Mouse (Mus musculus) myocyte (in vitro differentiated cells): ENCODE results near the gene Itga10. TPM values are rescaled to one million over a fixed set of nuclear protein-coding genes. Genes with fewer than 3 reads are reported as not detected.

Experiments used
- H3K27me3 ChIP-seq: one replicate; pipeline ENCODE4 v1.6.1; 2011; ENCODE audit not compliant: control insufficient read depth, insufficient read depth, insufficient read length
- H3K36me3 ChIP-seq: one replicate; pipeline ENCODE4 v1.6.1; 2011; ENCODE audit not compliant: control insufficient read depth, insufficient read depth
- H3K4me2 ChIP-seq: one replicate; pipeline ENCODE4 v1.6.1; 2011; ENCODE audit warnings: low read depth, control low read depth
- H3K4me3 ChIP-seq: one replicate; pipeline ENCODE4 v1.5.1; 2011; ENCODE audit warnings: mild to moderate bottlenecking, control low read depth, moderate library complexity
- H3K79me2 ChIP-seq: one replicate; pipeline ENCODE4 v1.6.1; 2011; ENCODE audit not compliant: control insufficient read depth, insufficient read depth
- H3ac ChIP-seq: one replicate; pipeline ENCODE4 v1.6.1; 2011; ENCODE audit not compliant: control insufficient read depth, insufficient read length
- CEBPB ChIP-seq: IDR thresholded peaks from 2 replicates; pipeline ENCODE4 v1.6.1; 2011; ENCODE audit warnings: mild to moderate bottlenecking, moderate library complexity; ENCODE audit not compliant: poor library complexity, insufficient read depth, severe bottlenecking
- E2F4 ChIP-seq: IDR thresholded peaks from one replicate; pipeline ENCODE4 v1.6.1; 2011; ENCODE audit warnings: mild to moderate bottlenecking, control low read depth, moderate library complexity; ENCODE audit not compliant: insufficient read depth
- MAX ChIP-seq: IDR thresholded peaks from one replicate; pipeline ENCODE4 v1.6.1; 2011; ENCODE audit warnings: low read depth, mild to moderate bottlenecking, control low read depth
- MYOD1 ChIP-seq, 3 experiments: IDR thresholded peaks; one replicate each; pipeline ENCODE4 v1.6.1; 2011; ENCODE audit warnings: control low read depth in 2 of 3, low read depth in 2 of 3, mild to moderate bottlenecking in 2 of 3, moderate library complexity in 1 of 3; ENCODE audit not compliant: insufficient read length in 2 of 3, control insufficient read depth in 1 of 3
- MYOG ChIP-seq, 3 experiments: IDR thresholded peaks; one replicate each; pipeline ENCODE4 v1.6.1; 2011; ENCODE audit warnings: control low read depth in 2 of 3, low read depth in 2 of 3, mild to moderate bottlenecking in 2 of 3; ENCODE audit not compliant: insufficient read length in 2 of 3, control insufficient read depth in 1 of 3, insufficient read depth in 1 of 3
- POLR2A ChIP-seq: IDR thresholded peaks from one replicate; pipeline ENCODE4 v1.6.1; 2011; ENCODE audit warnings: low read depth, mild to moderate bottlenecking, control low read depth, moderate library complexity; ENCODE audit not compliant: insufficient read length
- POLR2AphosphoS2 ChIP-seq: IDR thresholded peaks from one replicate; pipeline ENCODE4 v1.6.1; 2011; ENCODE audit warnings: low read depth, control low read depth; ENCODE audit not compliant: insufficient read length
- REST ChIP-seq: IDR thresholded peaks from one replicate; pipeline ENCODE4 v1.6.1; 2011; ENCODE audit warnings: mild to moderate bottlenecking, control low read depth, moderate library complexity; ENCODE audit not compliant: insufficient read depth, insufficient read length
- SRF ChIP-seq: IDR thresholded peaks from one replicate; pipeline ENCODE4 v1.6.1; 2011; ENCODE audit warnings: low read depth; ENCODE audit not compliant: control insufficient read depth, insufficient read length
- TCF12 ChIP-seq: IDR thresholded peaks from one replicate; pipeline ENCODE4 v1.6.1; 2011; ENCODE audit warnings: mild to moderate bottlenecking, control low read depth; ENCODE audit not compliant: poor library complexity, insufficient read depth, severe bottlenecking
- TCF3 ChIP-seq: IDR thresholded peaks from one replicate; pipeline ENCODE4 v1.6.1; 2011; ENCODE audit warnings: low read depth, control low read depth; ENCODE audit not compliant: insufficient read length
- USF1 ChIP-seq: IDR thresholded peaks from one replicate; pipeline ENCODE4 v1.6.1; 2011; ENCODE audit warnings: low read depth, mild to moderate bottlenecking, control low read depth, moderate library complexity
- polyA plus RNA-seq: library from polyadenylated mRNA; unstranded; fragments of >200 nt; fragmentation: generic; extraction: Trizol; gene quantifications from one replicate; pipeline ENCODE4 v1.2.1, GENCODE M21; 2012; ENCODE audit warnings: missing spikeins

Gene Itga10
- polyA plus RNA-seq, 1 experiment, result 1.9 TPM

GRCm38 (mm10) chr3:96617941-96618340 lies 27.4 kb upstream of the Itga10 start:
- Histone ChIP-seq H3ac (no peak overlapping the region), H3K79me2 (no peaks in the 10 kb centered on the region), H3K4me3 (no peak overlapping the region), H3K4me2 (no peak overlapping the region), H3K27me3 (no peaks in the 10 kb centered on the region), H3K36me3 (peaks cover 16% of the 10 kb centered on the region)
- TF ChIP-seq POLR2AphosphoS2 (no peak), MAX (no peak), REST (no peak), POLR2A (no peak), SRF (no peak), MYOG (IDR thresholded peaks at IDR 0.05; ENCODE audit: control insufficient read depth in 1 of 3, insufficient read depth in 1 of 3, insufficient read length in 2 of 3, low read depth in 2 of 3) (no peak), USF1 (no peak), TCF12 (no peak), TCF3 (no peak), E2F4 (no peak)

GRCm38 (mm10) chr3:96623201-96623600 lies 22.2 kb upstream of the Itga10 start:
- H3K4me2 ChIP-seq, result no peak overlapping the region
- peaks cover 24% of the 10 kb centered on the region for H3K36me3 ChIP-seq
- TF ChIP-seq E2F4, result no peak
- no peak for TF ChIP-seq POLR2AphosphoS2
- TF ChIP-seq CEBPB, result no peak
- no peak for TF ChIP-seq MAX
- no peak for TF ChIP-seq MYOD1 (IDR thresholded peaks at IDR 0.05; ENCODE audit: control insufficient read depth in 1 of 3, insufficient read length in 2 of 3, low read depth in 2 of 3)
- TF ChIP-seq REST, result no peak
- no peak for TF ChIP-seq SRF
- TF ChIP-seq TCF3, result no peak
- no peak for TF ChIP-seq USF1
- TF ChIP-seq MYOG (IDR thresholded peaks at IDR 0.05; ENCODE audit: control insufficient read depth in 1 of 3, insufficient read depth in 1 of 3, insufficient read length in 2 of 3, low read depth in 2 of 3), result no peak
- no peak for TF ChIP-seq TCF12
- TF ChIP-seq POLR2A, result no peak
- no peak overlapping the region for H3K4me3 ChIP-seq
- H3K79me2 ChIP-seq, result no peaks in the 10 kb centered on the region
- H3ac ChIP-seq, result no peak overlapping the region
- no peaks in the 10 kb centered on the region for H3K27me3 ChIP-seq

GRCm38 (mm10) chr3:96629729-96630600 lies 15.4 kb upstream of the Itga10 start, which contains the start of gene Rbm8a:
Rbm8a (plus strand) TSS chr3:96629933.
- Histone ChIP-seq H3ac (peak within 1 kb of the TSS; percentile 66), H3K36me3 (peaks cover 10% of the 10 kb centered on the region), H3K27me3 (no peaks in the 10 kb centered on the region), H3K79me2 (peaks cover 18% of the 10 kb centered on the region), H3K4me2 (peak within 1 kb of the TSS; percentile 84), H3K4me3 (peak within 1 kb of the TSS; percentile 78)
- TF ChIP-seq MYOG (IDR thresholded peaks at IDR 0.05; ENCODE audit: control insufficient read depth in 1 of 3, insufficient read depth in 1 of 3, insufficient read length in 2 of 3, low read depth in 2 of 3) (no peak), USF1 (no peak), SRF (peak; percentile 61), E2F4 (peak; percentile 61), POLR2AphosphoS2 (peak; percentile 79), CEBPB (no peak), MYOD1 (IDR thresholded peaks at IDR 0.05; ENCODE audit: control insufficient read depth in 1 of 3, insufficient read length in 2 of 3, low read depth in 2 of 3) (no peak), REST (no peak), TCF12 (no peak), POLR2A (peak; percentile 66), TCF3 (no peak), MAX (no peak)

- H3K79me2 ChIP-seq, result peaks cover 18% of the 10 kb centered on the region
- TF ChIP-seq REST (no peak), TCF12 (no peak), CEBPB (no peak), POLR2AphosphoS2 (no peak)
- peaks cover 10% of the 10 kb centered on the region for H3K36me3 ChIP-seq
- H3K4me2 ChIP-seq, result no peak overlapping the region
- no peaks in the 10 kb centered on the region for H3K27me3 ChIP-seq
- H3ac ChIP-seq, result no peak overlapping the region
- H3K4me3 ChIP-seq, result no peak overlapping the region
Observed at GRCm38 (mm10) chr3:96632058-96632457, 13.3 kb upstream of the Itga10 start.
